Mouse (Mus musculus): ENCODE results near the gene Ube2g2.

DNA sequence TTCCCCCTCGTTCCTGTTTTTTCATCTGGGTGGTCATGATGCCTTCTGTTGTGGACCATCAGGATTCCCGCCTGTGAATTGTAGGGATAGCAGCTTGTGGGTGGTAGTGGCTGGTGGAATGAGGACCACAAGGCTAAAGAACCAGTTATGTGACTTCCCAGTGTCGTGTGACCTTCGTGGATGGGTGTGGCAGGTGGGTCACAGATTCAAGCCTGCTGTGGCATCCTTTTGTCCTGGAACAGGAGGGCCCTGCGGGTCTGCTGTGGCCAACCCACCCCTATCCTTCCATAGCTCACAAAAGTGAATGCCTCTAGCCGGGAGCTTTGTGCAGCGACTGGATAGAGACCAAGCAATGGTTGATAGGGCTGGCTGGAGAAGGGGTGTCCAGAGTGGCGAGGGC lies 25.8 kb downstream of the Ube2g2 start:
- TF ChIP-seq CTCF (IDR thresholded peaks at IDR 0.05; ENCODE audit: insufficient read depth, low read depth, low read length) (no peak), POLR2A (IDR thresholded peaks at IDR 0.05; ENCODE audit: insufficient read depth, low read depth, low read length) (no peak)
